ENCODE assay signal across 10 mouse cellular contexts in the genomic region with DNA sequence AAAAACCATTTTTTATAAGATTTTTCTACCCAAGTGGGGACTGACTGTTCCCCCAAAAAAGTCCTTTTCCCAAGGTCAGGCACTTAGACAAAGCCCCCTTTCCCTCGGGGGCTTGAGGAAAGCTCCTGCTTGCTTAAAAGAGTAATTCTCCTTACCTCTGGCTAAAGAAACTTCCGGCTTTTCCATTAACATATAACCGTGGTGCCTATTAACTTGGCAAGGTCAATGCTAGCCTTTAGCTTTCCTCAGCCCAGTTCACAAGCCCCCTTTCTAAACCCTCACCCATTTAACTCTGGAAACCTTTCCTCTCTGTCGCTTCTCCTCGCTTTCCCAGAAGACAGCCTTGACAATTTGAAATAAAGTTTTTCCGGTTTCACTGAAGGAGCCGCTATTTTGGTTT. TPM values are rescaled to one million over a fixed set of nuclear protein-coding genes. Genes with fewer than 3 reads are reported as not detected.
DNase-seq lines count a peak whose midpoint lies in the region; ATAC-seq and TF ChIP-seq lines count a peak whose summit lies in the region.
"Had no signal": no experiment of that assay in that cellular context is flagged by ENCODE, and none has a peak within 500 bp of the region (broad histone marks: within the 10 kb centered on the region; RNA-seq: fewer than 3 reads in every experiment).

No protein-coding gene starts in this region.

- H3K4me1 ChIP-seq in kidney, embryonic 14.5 days (ENCODE audit: control insufficient read depth, insufficient read depth, low read length) = no peaks in the 10 kb centered on the region; the same call in 1 of the 2 replicates
- H3K4me1 ChIP-seq in hindbrain, embryonic 15.5 days (replicated peaks) = peaks cover 16% of the 10 kb centered on the region; the same call in 1 of the 2 replicates
- H3K4me1 ChIP-seq: liver, embryonic 13.5 days had no signal

- no peaks in the 10 kb centered on the region for H3K36me3 ChIP-seq in kidney, embryonic 14.5 days (ENCODE audit: control insufficient read depth, insufficient read depth, low read length)
- no peaks in the 10 kb centered on the region for H3K36me3 ChIP-seq in hindbrain, embryonic 15.5 days
- H3K36me3 ChIP-seq: liver, embryonic 13.5 days had no signal

- peak overlapping the region; percentile 21; the same call in 1 of the 2 replicates for H3K4me2 ChIP-seq in kidney, embryonic 14.5 days (replicated peaks; ENCODE audit: low read depth, low read length)
- peak overlapping the region; percentile 45 for H3K4me2 ChIP-seq in hindbrain, embryonic 15.5 days
- H3K4me2 ChIP-seq: liver, embryonic 13.5 days had no signal

- H3K9ac ChIP-seq in kidney, embryonic 14.5 days (ENCODE audit: low read depth, low read length) = no peak overlapping the region
- H3K9ac ChIP-seq in hindbrain, embryonic 15.5 days = no peak overlapping the region
- H3K9ac ChIP-seq: liver, embryonic 13.5 days had no signal

- no peaks in the 10 kb centered on the region for H3K27me3 ChIP-seq in kidney, embryonic 14.5 days (ENCODE audit: control insufficient read depth, insufficient read depth, low read length)
- no peaks in the 10 kb centered on the region for H3K27me3 ChIP-seq in hindbrain, embryonic 15.5 days
- H3K27me3 ChIP-seq: liver, embryonic 13.5 days had no signal

- no peak overlapping the region for H3K27ac ChIP-seq in kidney, embryonic 14.5 days (ENCODE audit: low read depth, low read length)
- peak overlapping the region; percentile 23 for H3K27ac ChIP-seq in hindbrain, embryonic 15.5 days (replicated peaks)
- H3K27ac ChIP-seq: liver, embryonic 13.5 days had no signal

- no peak overlapping the region for H3K4me3 ChIP-seq in kidney, embryonic 14.5 days (ENCODE audit: low read length)
- H3K4me3 ChIP-seq in hindbrain, embryonic 15.5 days = no peak overlapping the region
- H3K4me3 ChIP-seq: liver, embryonic 13.5 days had no signal

- TF ChIP-seq POLR2A in brain, embryonic 14.5 days (IDR thresholded peaks at IDR 0.05; ENCODE audit: borderline replicate concordance, extremely low read depth, insufficient read depth, insufficient read length, poor library complexity, severe bottlenecking) = no peak

- no peaks in the 10 kb centered on the region for H3K9me3 ChIP-seq in kidney, embryonic 14.5 days (ENCODE audit: control insufficient read depth, low read length)
- H3K9me3 ChIP-seq in hindbrain, embryonic 15.5 days = no peaks in the 10 kb centered on the region
- H3K9me3 ChIP-seq: liver, embryonic 13.5 days had no signal

- DNase-seq in kidney, postnatal 36 days = no peak
- peak; percentile 77 for DNase-seq in ES-CJ7 (ENCODE audit: low read depth, low spot score)
- DNase-seq in brain, embryonic 14.5 days (ENCODE audit: low read depth) = peak; percentile 13
- DNase-seq in thymus, postnatal 0 days (ENCODE audit: low spot score) = no peak
- DNase-seq in Muller cell, postnatal 12 days (ENCODE audit: inconsistent ontology term) = no peak
- DNase-seq: adrenal gland, postnatal 36 days; cerebellum, adult 9-10 months; liver, embryonic 13.5 days had no signal

- 38% methylated on average over 7 of the region's 7 CpGs for WGBS in kidney, embryonic 14.5 days
- WGBS in hindbrain, embryonic 15.5 days = 43% methylated on average over 7 of the region's 7 CpGs

- TF ChIP-seq CTCF in brain, embryonic 14.5 days (IDR thresholded peaks at IDR 0.05; ENCODE audit: borderline replicate concordance, extremely low read depth, insufficient read depth, insufficient read length) = no peak

- no peak; the same call in 1 of the 2 replicates for ATAC-seq in kidney, embryonic 14.5 days (ENCODE audit: low FRiP score, low TSS enrichment)
- peak; percentile 27; the same call in 1 of the 2 replicates for ATAC-seq in hindbrain, embryonic 15.5 days (ENCODE audit: low FRiP score, low read depth)

RNA-seq across cellular contexts. Expression of a gene that starts 29.7 kb away (rescaled TPM):
- 0.05 TPM in 1 of 2 replicates, not detected in the other for polyA plus RNA-seq in kidney, embryonic 14.5 days (2014; fragmentation: Nextera tagmentation; extraction: Ambion mirVana)
- 0.08 and 0.10 TPM in 2 replicates for polyA plus RNA-seq in brain, embryonic 14.5 days (2012; rRNA removed)
- 0.04 TPM in 1 of 2 replicates, not detected in the other for polyA plus RNA-seq in hindbrain, embryonic 15.5 days (2015; fragmentation: Nextera tagmentation; extraction: Ambion mirVana)
- 0.03 TPM in 1 of 2 replicates, not detected in the other for polyA plus RNA-seq in thymus, postnatal 0 days (2015; fragmentation: Nextera tagmentation; extraction: Ambion mirVana)

Comparison
In these comparisons a context has a peak if more than half of its experiments do, and no peak if none do; other contexts are left out.
1. DNase-seq: peak in ES-CJ7 (single experiment) and brain, embryonic 14.5 days (single experiment); none in kidney, postnatal 36 days (0 of 2), thymus, postnatal 0 days (single experiment) and Muller cell, postnatal 12 days (single experiment).